Mouse (Mus musculus) NIH3T3 (cell line): ENCODE measurements around the gene Zbp1.
A peak's percentile ranks its signal among the peaks of the same experiment; 100 is the strongest.

Experiments
- DNase-seq: peaks from one replicate; pipeline ENCODE4 v3.0.0-alpha.2; 2012; ENCODE audit warnings: low read depth

Zbp1 gene

DNA sequence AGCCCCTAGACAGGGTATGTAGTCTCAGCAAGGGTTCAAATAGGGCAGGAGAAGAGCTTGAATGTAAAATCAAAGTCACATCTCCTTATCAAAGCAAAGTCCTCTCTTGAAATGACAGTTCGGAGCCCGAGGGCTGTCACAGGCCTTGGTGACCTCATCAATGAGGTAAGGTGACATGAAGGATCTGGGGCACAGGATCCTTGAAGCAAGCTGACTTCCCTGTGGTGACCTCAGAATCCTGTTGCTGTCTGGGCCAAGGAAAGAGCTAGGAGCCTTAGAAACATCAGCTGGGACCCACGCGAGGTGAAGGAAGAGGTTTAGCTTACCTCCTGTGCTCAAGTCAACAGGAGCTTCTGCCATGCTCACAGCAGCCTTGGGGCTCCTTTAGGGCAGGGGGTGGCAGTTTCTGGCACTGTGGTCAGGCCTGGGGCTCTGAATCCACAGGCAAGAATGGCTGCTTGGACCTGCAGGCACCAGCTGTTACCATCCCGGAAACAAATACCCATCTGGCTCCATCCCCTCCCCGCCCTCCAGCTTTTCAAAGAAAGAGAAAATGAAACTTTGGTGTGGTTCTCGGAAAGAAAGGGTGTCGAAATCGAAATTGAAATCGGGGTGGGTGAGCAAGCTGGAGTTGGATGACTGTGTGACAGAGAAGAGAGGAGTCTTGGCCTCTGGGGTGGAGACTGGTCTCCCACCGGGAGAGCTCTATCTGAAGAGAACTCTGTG lies at the start of gene Zbp1:
TSS of gene Zbp1 (minus strand) at position 508 of the 726 bp plus-strand sequence.
- DNase-seq, result peak; percentile 51

- no peak for DNase-seq
Measured at GRCm38 (mm10) chr2:173267562-173267961, 48.8 kb upstream of the Zbp1 start.

DNA sequence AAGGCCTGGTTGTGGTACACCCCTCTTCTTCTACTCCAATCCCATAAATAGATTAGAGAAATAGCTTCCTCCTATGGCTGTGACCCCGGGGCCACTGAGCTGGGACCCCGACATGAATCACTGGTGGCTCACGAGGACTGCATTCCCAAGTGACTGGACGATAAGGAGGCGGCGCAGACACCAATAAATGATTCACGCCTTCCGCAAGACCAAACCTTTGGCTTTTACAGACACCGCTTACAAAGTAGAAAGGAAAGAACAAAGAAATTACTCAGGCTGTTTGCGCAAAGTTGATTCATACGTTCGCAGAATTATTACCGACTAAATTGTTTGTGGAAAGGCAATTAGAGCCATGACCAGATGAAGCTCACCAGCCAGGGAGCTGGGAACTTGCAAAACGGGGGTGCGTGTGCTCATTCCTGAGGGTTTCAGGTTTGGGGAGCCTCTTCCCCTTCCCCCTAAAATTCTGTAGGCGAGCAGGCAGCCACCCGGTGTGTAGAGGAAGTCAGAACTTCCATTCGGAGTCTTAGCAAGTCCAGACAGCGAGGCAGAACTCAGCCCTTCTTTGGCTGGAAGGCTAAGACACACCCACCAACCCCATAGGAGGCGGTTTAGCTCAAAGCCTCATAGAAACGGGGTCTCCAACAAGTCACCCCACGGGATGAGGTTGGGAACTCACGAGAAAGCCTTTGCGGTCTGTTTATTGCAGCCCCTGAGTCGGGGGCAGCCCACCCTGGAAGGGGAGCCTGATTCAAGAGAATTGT lies 47.8 kb upstream of the Zbp1 start:
- DNase-seq, result peak; percentile 56

GRCm38 (mm10) chr2:173265468-173266265 lies 46.9 kb upstream of the Zbp1 start:
- DNase-seq, result no peak

GRCm38 (mm10) chr2:173264467-173265128 lies 45.9 kb upstream of the Zbp1 start:
- peak; percentile 38 for DNase-seq

DNA sequence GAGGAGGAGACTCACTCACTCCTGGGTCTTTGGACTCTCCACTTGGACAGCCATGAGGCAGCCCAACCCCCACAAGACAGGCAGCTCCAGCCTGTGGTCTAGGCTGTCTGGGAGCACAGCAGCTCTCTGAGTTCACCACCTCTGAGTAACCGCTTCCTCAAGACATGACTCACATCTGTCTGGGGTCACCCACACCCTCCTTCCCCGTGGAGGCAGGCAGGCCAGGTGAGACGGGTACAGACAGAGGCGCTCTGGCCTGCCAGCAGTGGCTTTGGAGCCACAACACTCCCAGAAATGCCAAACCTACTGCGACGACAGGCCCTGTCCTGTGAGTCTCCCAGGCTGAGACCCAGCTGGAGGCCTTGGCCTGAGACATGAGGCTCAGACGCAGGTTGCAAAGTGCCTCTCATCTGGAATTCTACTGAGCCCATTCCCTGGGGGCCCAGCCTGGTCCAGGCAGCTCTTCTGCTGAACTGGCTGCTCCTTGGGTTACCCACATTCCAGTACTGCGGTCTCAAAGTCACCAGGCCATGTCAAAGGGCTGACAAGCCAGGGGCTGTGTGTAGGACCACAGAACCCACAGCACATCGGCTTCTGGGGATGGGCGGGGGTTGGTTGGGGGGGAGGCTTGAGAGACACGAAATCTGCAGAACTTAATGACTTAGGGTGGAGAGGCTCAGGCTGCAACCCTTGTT lies 45.1 kb upstream of the Zbp1 start:
- DNase-seq, result peak; percentile 71

- DNase-seq, result peak; percentile 65
Measured at GRCm38 (mm10) chr2:173261497-173261896, 42.8 kb upstream of the Zbp1 start.

- DNase-seq, result no peak
Measured at GRCm38 (mm10) chr2:173258459-173259091, 39.9 kb upstream of the Zbp1 start.

DNA sequence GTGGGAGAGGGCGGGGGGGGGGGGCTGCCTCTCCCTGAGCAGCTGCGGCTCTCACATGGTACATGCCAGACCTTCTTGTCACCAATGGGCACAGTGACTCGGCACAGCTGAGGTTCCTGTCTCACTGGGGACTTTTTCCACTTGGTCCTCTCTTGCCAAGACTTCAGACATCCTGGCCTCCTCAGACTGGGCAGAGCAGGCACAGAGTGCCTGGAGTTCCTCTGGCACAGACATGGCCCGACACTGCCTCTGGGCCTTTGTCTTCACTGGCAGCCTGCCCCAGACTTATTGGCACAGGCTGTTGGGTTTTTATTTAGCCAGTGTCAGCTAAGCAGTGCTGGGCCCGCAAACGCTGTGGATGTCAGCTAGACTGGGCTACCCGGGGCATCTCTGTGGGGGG lies 38.9 kb upstream of the Zbp1 start:
- peak; percentile 83 for DNase-seq

GRCm38 (mm10) chr2:173256552-173256949 lies 37.8 kb upstream of the Zbp1 start:
- DNase-seq, result no peak

GRCm38 (mm10) chr2:173255810-173256551 lies 37.3 kb upstream of the Zbp1 start:
- no peak for DNase-seq

GRCm38 (mm10) chr2:173253761-173254662 lies 35.3 kb upstream of the Zbp1 start:
- no peak for DNase-seq

DNA sequence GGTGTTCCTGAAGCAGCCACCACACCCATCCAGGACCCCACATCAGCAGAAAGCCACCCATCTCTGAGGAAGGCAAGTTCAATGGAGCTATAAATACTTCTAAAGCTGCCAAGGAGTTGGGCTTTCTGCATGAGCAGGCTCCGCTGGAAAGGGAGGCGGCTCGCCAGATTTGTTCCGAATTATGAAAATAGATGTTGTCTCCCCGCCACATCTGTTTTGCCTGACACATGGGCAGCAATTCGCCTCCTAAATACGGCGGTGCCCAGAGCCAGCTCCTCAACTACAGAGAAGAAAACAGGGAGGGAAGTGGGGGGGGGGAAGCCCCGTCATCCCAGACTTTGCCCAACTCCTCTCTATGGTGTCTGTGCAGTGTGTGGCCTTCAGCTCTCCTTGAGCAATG lies 33.0 kb upstream of the Zbp1 start:
- DNase-seq, result peak; percentile 49

DNA sequence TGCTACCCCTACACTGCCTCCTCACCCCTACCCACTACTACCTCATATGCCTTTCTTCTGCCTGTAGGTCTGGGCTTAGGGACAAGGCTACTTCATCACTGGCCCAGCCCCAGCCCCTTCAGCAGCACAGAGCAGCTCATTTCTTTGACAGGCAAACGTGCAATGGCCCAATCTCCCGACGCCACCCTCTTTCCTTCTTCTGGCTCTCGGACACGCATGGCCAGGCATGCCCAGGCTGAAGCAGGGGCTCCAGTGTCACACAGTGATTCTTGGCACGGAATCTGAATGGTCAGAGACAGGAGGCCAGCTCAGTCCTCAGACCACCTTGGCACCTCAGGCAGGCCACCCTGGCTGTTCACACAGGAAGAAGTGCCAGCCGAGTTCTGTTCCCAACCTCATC lies 32.4 kb upstream of the Zbp1 start:
- DNase-seq, result no peak

- DNase-seq, result no peak
Measured at GRCm38 (mm10) chr2:173250411-173250810, 31.7 kb upstream of the Zbp1 start.

DNA sequence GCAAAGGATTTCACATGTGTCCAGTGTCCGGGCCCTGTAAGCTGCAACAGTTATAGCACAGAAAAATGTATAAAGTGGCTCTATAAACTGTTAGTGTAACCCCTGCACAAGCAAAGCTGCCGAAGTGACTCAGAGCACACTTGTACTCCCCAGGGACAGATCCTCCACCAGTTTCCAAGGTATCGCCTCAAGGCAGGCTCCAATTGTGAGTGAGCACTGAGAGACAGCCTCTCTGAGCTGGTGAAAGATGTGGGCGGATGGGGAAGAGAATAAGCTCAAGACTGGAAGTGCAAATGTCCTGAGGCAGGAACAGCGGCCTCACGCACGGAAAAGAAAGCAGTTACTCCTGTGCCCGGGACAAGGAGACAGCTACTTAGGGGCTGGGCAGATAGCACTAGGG lies 31.2 kb upstream of the Zbp1 start:
- DNase-seq, result peak; percentile 40

DNA sequence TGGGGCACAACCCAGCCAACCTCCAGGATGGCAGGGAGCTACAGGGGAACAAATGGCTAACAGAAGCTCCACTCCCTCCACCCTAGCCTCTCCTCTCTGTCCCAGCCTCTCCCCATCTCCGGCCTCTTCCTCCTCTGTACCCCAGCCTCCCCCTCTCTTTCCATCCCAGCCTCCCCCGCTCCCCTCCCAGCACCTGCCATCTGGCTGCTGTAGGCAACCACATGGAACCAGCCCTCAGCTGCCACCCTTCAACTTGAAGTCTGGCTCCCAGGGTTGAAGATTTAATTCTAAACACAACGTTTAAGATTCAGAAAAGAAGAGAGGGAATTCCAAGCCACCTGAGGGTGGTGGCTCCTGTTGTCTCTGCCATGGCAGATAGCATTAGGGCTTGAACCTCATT lies 30.7 kb upstream of the Zbp1 start:
- DNase-seq, result no peak

GRCm38 (mm10) chr2:173248822-173249221 lies 30.1 kb upstream of the Zbp1 start:
- DNase-seq, result no peak

GRCm38 (mm10) chr2:173247911-173248310 lies 29.2 kb upstream of the Zbp1 start:
- DNase-seq, result no peak
